In genomic region chr13:9467216-9467615, GRCm38 (mm10) we compare ENCODE assay signal across 9 mouse cellular contexts.
DNase-seq lines count a peak whose midpoint lies in the region; ATAC-seq and TF ChIP-seq lines count a peak whose summit lies in the region.
"Had no signal": no experiment of that assay in that cellular context is flagged by ENCODE, and none has a peak within 500 bp of the region (broad histone marks: within the 10 kb centered on the region; RNA-seq: fewer than 3 reads in every experiment).

No protein-coding gene starts in this region.

- DNase-seq in heart, postnatal 0 days (ENCODE audit: low spot score) = peak; percentile 68
- DNase-seq in MEL-GATA-1-ER (ENCODE audit: extremely low read depth, low read depth) = peak; percentile 31
- DNase-seq in cerebellum, adult 8-10 months = peak; percentile 69
- DNase-seq in frontal cortex, postnatal 36 days (ENCODE audit: low spot score in 2 of 2) = peak; percentile 35 to 54
- DNase-seq in kidney, postnatal 4 days = peak; percentile 52 to 64
- peak; percentile 88 for DNase-seq in lung, postnatal 36 days
- peak; percentile 84 for DNase-seq in splenic B cell, adult 2 months (ENCODE audit: low read depth, low spot score)

- peaks cover 9% of the 10 kb centered on the region; the same call in 1 of the 2 replicates for H3K4me1 ChIP-seq in heart, postnatal 0 days (ENCODE audit: control insufficient read depth, insufficient read depth)
- no peaks in the 10 kb centered on the region for H3K4me1 ChIP-seq in heart, embryonic 11.5 days (ENCODE audit: control insufficient read depth, insufficient read depth, low read length)
- H3K4me1 ChIP-seq: limb, embryonic 15.5 days had no signal

- ATAC-seq in heart, postnatal 0 days (ENCODE audit: insufficient read depth, low read depth) = no peak
- no peak for ATAC-seq in heart, embryonic 11.5 days (replicated peaks; ENCODE audit: insufficient number of reproducible peaks, low FRiP score, low TSS enrichment)

- peak; percentile 74 for TF ChIP-seq CTCF in heart, postnatal 0 days (IDR thresholded peaks at IDR 0.05; ENCODE audit: low read depth)

- no peak for TF ChIP-seq EP300 in heart, postnatal 0 days (IDR thresholded peaks at IDR 0.05; ENCODE audit: low read depth)

- no peak overlapping the region for H3K9ac ChIP-seq in heart, postnatal 0 days (replicated peaks; ENCODE audit: low read depth, low read length)
- no peak overlapping the region for H3K9ac ChIP-seq in heart, embryonic 11.5 days (ENCODE audit: low read depth, low read length)
- H3K9ac ChIP-seq: limb, embryonic 15.5 days had no signal

- H3K27me3 ChIP-seq in heart, postnatal 0 days (ENCODE audit: control insufficient read depth, insufficient read depth, low read length) = no peaks in the 10 kb centered on the region
- no peaks in the 10 kb centered on the region for H3K27me3 ChIP-seq in heart, embryonic 11.5 days (ENCODE audit: control insufficient read depth, insufficient read depth, low read length)
- no peaks in the 10 kb centered on the region for H3K27me3 ChIP-seq in splenic B cell, adult 2 months (ENCODE audit: control insufficient read depth, insufficient read depth, low read length, poor library complexity, severe bottlenecking)
- H3K27me3 ChIP-seq: limb, embryonic 15.5 days had no signal

- no peaks in the 10 kb centered on the region for H3K9me3 ChIP-seq in heart, postnatal 0 days (replicated peaks; ENCODE audit: control insufficient read depth, low read length)
- H3K9me3 ChIP-seq in heart, embryonic 11.5 days (replicated peaks; ENCODE audit: control insufficient read depth, low read length) = no peaks in the 10 kb centered on the region
- H3K9me3 ChIP-seq: limb, embryonic 15.5 days had no signal

- H3K27ac ChIP-seq in heart, postnatal 0 days (ENCODE audit: low read depth) = no peak overlapping the region
- H3K27ac ChIP-seq in heart, embryonic 11.5 days (ENCODE audit: low read depth, low read length) = no peak overlapping the region
- H3K27ac ChIP-seq: limb, embryonic 15.5 days had no signal

- WGBS in heart, postnatal 0 days = 30% methylated on average over 1 of the region's 1 CpGs
- WGBS in heart, embryonic 11.5 days (ENCODE audit: insufficient replicate concordance) = 12% methylated on average over 1 of the region's 1 CpGs

- no peak overlapping the region for H3K4me3 ChIP-seq in heart, postnatal 0 days (ENCODE audit: low read depth, low read length)
- no peak overlapping the region for H3K4me3 ChIP-seq in heart, embryonic 11.5 days (ENCODE audit: low read depth, low read length)
- H3K4me3 ChIP-seq: limb, embryonic 15.5 days had no signal

- H3K4me2 ChIP-seq in heart, postnatal 0 days (ENCODE audit: low read depth, low read length) = no peak overlapping the region
- H3K4me2 ChIP-seq in heart, embryonic 11.5 days = no peak overlapping the region
- H3K4me2 ChIP-seq: limb, embryonic 15.5 days had no signal

- H3K36me3 ChIP-seq in heart, postnatal 0 days (replicated peaks; ENCODE audit: control insufficient read depth, insufficient read depth, low read length) = no peaks in the 10 kb centered on the region
- H3K36me3 ChIP-seq in heart, embryonic 11.5 days (ENCODE audit: control insufficient read depth, insufficient read depth, low read length) = no peaks in the 10 kb centered on the region
- H3K36me3 ChIP-seq in splenic B cell, adult 2 months (ENCODE audit: control insufficient read depth, insufficient read depth, low read length, poor library complexity, severe bottlenecking) = no peaks in the 10 kb centered on the region
- H3K36me3 ChIP-seq: limb, embryonic 15.5 days had no signal

Comparison
In these comparisons a context has a peak if more than half of its experiments do, and no peak if none do; other contexts are left out.
1. DNase-seq: peak in every context shown above with its lines; median percentile 88 in lung, postnatal 36 days; 84 in splenic B cell, adult 2 months; 69 in cerebellum, adult 8-10 months; 68 in heart, postnatal 0 days; 58 in kidney, postnatal 4 days; 44 in frontal cortex, postnatal 36 days; 31 in MEL-GATA-1-ER.